Mouse (Mus musculus): ENCODE data around the gene Rsph1.

Rsph1 gene

GRCm38 (mm10) chr17:31254463-31254931, 22.7 kb downstream of the Rsph1 start:
- DNase-seq, result peak; percentile 86 to 91

DNA sequence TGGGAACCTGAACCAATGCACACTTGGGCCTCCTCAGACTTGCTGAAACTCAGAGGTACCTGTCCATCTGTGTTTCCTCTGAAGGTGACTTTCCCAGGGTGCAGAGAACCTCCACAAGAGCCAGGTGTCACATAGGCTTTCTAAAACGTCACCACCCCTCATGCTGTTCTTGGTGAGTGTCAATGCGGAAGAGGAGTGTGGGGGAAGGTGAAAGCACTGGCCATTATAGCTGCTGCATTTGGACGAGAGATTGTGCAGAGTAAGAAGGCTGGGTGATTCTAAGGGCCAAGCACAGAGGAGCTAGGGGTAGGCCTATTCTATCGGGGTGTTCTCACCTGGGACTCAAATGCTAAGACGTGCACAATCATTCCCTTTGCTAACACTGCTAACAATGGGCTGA, 23.2 kb downstream of the Rsph1 start:
- no peak for DNase-seq

DNA sequence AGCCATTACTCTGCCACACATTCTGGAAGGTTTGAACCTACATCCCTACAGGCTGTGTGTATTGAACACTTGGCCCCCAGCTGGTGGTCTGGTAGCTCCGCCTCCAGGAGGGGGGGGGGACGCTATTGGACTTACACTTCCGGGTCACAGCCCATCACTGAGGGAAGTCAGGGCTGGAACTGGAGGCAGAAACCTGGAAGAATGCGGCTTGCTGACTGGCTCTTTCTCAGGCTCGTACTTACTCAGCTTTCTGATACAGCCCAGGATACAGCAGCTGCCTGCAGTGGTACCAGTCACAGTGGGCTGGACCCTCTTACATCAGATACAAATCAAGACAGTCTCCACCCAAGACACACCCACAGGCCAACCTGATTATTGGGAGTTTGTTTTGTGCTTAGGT, 30.0 kb downstream of the Rsph1 start:
- DNase-seq, result no peak

GRCm38 (mm10) chr17:31245321-31245720, 31.9 kb downstream of the Rsph1 start:
- no peak for DNase-seq

DNA sequence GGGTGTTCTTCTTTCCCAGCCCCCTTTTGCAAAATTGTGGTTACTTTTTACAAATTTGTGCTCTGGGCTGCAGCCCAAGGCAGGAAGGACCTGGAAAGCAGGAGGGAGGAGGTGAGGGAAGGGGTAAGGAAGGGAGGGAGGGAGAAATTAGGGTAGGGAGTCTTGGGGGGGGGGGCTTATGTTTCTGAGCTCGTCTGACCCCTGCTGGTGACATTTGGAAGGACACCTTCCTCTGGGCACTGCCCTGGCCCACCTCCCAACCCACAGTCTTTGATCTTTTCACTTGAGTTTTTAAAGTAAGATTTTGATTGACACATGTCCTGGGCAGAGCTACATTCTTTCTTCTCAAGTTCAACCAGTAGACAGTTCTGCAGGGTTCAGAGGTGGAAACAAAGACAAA, 34.4 kb downstream of the Rsph1 start:
- DNase-seq, result peak in 1 of 2 experiments; percentile 70

DNA sequence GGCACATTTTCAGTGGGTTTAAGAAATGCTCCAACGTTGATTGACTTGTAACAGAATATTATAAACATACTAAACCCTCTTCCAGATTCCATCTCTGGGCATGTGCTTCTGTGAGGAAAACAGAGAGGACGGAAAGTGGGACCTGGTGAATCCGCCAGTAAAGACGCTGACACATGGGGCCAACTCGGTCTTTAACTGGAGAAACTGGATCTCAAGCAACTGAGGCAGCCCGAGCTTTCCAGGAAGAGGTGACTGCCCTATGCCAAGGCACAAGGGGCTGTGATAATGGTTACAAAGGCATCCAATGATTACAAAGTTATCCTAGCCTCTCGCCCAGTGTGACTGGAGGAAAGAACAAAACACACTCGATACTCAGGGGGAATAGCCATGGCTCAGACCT, 36.0 kb downstream of the Rsph1 start:
- no peak for DNase-seq

- no peak for DNase-seq
These were observed 38.8 kb downstream of the Rsph1 start for GRCm38 (mm10) chr17:31238234-31239020.

- DNase-seq, result no peak
These were observed 41.3 kb downstream of the Rsph1 start for GRCm38 (mm10) chr17:31235915-31236314.

DNA sequence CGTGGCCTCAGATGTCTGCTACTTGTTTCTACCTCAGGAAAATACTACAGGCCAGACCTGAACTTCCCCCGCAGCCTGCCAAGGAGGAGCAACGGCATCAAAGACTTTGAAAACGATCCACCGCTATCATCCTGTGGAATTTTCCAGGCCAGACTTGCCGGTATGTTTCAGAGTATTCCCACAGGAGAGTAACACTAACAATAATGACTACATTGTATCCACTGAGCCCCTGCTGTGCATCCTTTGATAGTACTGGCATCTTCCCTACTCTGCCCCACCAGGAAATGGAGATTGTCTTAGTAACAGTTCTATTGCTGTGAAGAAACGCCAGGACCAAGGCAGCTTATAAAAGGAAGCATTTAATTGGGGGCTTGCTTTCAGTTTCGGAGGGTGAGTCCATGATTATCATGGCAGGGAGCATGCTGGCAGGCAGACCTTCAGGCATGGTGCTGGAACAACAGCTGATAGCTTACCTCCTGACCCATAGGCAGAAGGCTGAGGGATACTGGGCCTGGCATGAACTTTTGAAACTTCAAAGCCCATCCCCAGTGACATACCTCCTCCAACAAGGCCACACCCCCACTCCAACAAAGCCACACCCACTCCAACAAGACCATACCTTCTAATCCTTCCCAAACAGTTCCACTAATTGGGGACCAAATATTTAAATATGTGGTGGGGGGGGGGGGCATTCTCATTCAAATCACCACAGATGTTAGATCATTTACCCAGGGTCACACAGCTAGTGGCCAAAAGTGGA, 44.8 kb downstream of the Rsph1 start:
- DNase-seq, result peak in 1 of 2 experiments; percentile 11

DNA sequence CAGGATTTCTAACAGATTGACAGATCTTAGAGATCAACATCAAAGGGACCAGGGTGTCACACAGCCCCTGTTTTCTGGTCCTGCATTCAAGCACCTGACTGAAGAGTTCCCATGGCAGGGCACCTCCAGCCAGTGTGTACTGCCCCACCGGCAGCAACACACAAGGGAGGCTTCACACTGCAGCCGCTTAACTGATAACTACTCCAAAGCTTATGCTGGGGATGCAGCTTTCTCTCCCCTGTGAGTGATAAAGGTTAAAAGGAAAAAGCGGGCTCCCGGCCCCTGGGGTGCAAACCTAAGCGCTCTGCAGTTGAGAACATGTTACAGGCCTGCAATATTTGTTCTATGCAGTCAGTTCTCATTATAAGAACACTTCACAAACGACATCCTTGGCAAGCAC, 45.4 kb downstream of the Rsph1 start:
- DNase-seq, result no peak

DNA sequence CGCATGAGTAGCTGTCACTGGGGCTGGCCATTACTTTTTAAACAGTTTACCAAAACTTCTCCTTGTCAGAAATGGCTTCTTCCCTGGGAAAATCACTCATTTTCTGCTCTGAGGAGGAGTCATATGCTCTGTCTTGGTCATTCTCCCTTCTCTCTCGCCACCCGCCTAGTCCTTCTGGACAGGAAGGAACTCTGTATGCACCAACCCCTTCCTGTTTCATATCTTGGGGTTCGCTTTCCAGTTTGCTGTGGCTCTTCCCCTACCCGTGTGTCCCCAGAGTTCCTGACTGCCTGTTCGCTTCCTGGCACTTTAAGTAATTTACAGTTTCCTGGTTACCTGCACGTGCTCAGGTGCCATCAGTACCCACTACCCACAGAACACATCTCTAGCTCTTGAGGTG, 50.3 kb downstream of the Rsph1 start:
- DNase-seq, result no peak

GRCm38 (mm10) chr17:31226368-31226767, 50.8 kb downstream of the Rsph1 start:
- no peak for DNase-seq

DNA sequence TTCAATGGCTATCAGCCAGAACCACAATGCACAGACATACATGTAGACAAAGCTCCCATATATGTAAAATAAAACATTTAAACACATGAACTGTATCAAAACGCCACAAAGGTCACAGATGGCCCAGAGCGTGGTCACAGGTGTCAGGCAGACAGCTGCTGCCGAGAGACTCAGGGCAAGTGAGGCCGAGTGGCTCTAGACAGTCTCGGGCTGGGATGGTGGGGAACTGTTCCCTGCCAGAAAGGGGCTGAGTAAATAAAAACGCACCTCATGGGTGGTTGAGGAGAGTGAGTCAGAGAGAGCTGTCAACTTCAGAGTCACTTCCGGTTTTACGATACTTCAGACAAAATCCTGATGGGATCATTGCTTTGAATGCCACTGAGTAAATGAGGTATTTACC, 52.6 kb downstream of the Rsph1 start:
- no peak for DNase-seq

DNA sequence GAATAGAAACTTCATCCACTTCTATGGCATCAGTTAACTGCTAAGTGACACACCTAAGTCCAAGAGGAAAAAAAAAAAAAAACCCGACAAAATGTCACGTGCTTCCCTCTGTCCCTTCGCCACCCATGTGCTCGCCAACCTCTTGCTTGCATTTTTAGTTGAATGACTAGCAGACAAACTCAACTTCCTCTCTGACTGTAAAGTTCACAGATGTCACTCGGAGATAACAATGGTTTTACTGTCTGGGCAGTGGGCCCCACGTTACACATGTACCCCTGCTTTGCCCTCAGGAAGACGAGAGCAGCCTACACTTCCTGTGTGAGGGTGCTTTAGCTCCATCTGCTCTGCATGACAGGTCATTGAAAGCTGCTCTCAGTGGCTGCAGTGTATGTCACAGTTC, 53.3 kb downstream of the Rsph1 start:
- DNase-seq, result peak in 1 of 2 experiments; percentile 6

GRCm38 (mm10) chr17:31222810-31223310, 54.3 kb downstream of the Rsph1 start:
- DNase-seq, result no peak

DNA sequence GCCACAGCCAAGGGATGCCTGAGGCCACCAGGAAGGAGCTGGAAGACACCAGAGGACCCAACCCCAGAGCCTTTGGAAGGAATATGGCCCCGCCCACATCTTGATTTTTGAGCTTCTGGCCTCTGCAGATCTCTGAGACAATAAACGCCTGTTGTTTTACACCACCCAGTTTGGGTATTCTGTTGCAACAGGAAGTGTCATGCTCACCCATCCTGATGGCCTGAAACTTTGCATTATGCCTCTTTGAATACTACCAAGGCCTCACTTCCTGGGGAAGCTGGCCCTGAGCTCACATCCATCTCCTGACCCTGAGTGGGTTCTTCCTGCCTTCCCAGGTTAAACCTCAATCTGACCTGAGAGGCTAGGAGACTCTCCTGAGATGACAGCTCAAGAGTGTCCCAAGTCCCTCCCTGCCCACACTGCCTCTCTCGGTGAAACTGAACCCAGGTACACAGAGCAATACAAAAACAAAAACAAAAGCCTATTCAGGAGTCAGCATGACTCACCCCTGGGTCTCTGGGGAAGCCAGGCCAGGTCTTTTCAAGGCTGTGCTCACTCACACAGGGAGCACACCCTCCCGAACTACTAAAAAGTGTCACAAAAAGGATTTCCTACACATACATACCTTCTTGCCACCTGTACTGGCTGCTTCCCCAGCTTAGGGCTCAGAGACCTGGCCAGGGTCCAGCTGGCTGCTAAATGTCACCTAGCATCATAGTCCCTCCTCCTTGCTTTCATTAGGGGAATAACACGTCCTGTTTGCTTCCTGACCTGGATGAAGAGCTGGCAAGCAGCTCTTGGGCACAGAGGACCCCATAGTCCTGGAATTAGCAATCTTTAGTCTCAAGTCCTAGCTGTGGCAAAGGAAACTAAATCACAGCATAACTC, 60.9 kb downstream of the Rsph1 start:
- peak; percentile 20 to 48 for DNase-seq

DNA sequence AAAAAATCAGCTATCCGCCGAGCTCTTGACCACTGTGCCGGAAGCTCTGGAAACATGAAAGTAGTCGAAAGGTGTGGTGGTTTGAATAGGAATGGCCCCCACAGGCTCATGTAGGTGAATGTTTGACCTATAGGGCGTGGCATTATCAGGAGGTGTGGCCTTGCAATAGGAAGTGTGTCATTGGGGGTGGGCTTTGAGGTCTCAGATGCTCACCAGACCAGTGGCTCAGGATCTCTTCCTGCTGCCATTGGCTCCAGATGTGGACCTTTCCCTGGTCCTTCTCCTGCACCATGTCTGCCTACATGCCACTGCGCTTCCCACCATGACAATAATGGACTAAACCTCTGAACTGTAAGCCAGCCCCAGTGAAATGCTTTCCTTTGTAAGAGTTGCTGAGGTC, 65.3 kb downstream of the Rsph1 start:
- DNase-seq, result no peak

DNA sequence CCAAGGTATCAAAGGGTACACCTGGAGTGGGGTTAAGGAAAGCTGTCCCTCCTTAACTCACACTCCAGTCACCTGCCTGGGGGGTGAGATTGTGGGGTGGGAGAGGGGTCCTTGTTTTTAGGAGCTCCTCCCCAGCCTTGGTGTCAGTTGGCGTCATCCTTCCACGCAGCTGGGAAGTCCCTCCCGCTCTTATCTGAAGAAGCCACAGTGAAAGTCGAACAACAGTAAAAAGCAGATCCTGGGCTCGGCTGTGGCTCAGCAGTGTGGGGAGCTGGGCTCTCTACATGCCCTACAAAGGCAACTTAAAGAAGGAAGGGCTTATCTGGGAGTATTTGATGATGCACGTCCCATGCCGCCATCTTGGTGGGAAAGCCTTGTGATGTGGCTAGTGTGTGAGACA, 66.9 kb downstream of the Rsph1 start:
- no peak for DNase-seq

- DNase-seq, result no peak
These were observed 67.7 kb downstream of the Rsph1 start for GRCm38 (mm10) chr17:31209376-31209930.

- no peak for DNase-seq
These were observed 68.5 kb downstream of the Rsph1 start for GRCm38 (mm10) chr17:31208654-31209053.

GRCm38 (mm10) chr17:31207771-31208334, 69.3 kb downstream of the Rsph1 start, which contains the start of gene Ubash3a:
Ubash3a (plus strand) TSS chr17:31207873.
- DNase-seq, result no peak

Data from kidney, postnatal 36 days (tissue).